Mouse (Mus musculus): ENCODE measurements around the gene Sympk.

GRCm38 (mm10) chr7:19001066-19001806 is 22.9 kb upstream of the Sympk start:
- TF ChIP-seq CTCF (IDR thresholded peaks at IDR 0.05; ENCODE audit: low read depth) (no peak), EP300 (optimal IDR thresholded peaks at IDR 0.05) (no peak)

All from stomach, postnatal 0 days (tissue).